In the genomic region with DNA sequence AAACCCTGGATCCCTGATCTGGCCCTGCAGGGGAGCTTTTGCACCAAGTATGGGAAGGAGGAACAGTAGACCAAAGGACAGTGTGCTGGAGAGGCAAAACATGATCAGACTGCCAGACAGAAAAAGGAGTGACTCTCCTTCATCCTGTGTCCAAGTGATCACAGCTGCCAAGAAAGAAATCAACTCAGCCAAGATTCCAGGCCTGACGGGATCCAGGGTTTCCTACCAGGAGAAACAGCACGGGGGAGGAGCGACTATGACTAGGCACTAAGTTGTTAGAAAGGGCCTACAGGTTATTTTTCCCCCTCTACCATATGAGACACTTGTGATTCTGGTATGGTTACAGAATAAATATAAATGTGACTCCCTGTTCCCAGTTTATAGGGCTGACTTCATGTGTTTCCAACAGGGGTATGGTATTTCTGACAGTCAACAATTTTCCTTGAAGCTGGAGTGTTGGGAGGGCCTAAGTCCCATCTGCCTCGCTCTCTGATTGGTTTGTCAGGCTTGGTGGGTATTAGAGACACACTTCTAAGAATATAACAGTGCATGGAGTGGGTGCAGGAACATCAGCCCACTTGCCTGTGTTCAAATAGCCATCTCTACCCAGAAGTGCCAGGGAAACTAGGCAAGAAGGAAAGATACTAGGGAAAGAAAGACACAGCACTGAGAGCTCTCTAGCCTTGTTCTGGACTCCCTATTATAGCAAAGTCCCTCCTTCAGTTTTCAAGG, we compare ENCODE assay signal across 10 mouse cellular contexts.
A peak's percentile ranks its signal among the peaks of the same experiment; 100 is the strongest.
DNase-seq lines count a peak whose midpoint lies in the region; ATAC-seq and TF ChIP-seq lines count a peak whose summit lies in the region.
"Had no signal": no experiment of that assay in that cellular context is flagged by ENCODE, and none has a peak within 500 bp of the region (broad histone marks: within the 10 kb centered on the region; RNA-seq: fewer than 3 reads in every experiment).

No protein-coding gene starts in this region.

- WGBS in heart, embryonic 10.5 days, result 75% methylated on average over 4 of the region's 4 CpGs
- WGBS in heart, postnatal 0 days, result 54% methylated on average over 4 of the region's 4 CpGs

- no peaks in the 10 kb centered on the region for H3K27me3 ChIP-seq in heart, embryonic 10.5 days (ENCODE audit: insufficient read depth, poor library complexity, severe bottlenecking)
- H3K27me3 ChIP-seq in heart, postnatal 0 days (ENCODE audit: control insufficient read depth, insufficient read depth, low read length), result no peaks in the 10 kb centered on the region
- H3K27me3 ChIP-seq: embryonic facial prominence, embryonic 15.5 days had no signal

- H3K4me2 ChIP-seq in heart, postnatal 0 days (ENCODE audit: low read depth, low read length), result no peak overlapping the region
- H3K4me2 ChIP-seq: embryonic facial prominence, embryonic 15.5 days had no signal

- no peak overlapping the region for H3K27ac ChIP-seq in heart, embryonic 10.5 days
- no peak overlapping the region for H3K27ac ChIP-seq in heart, postnatal 0 days (ENCODE audit: low read depth)
- H3K27ac ChIP-seq: embryonic facial prominence, embryonic 15.5 days had no signal

- no peak for TF ChIP-seq EP300 in heart, postnatal 0 days (IDR thresholded peaks at IDR 0.05; ENCODE audit: low read depth)

- DNase-seq in heart, adult 18-20 months, result peak; percentile 54 to 81
- no peak for DNase-seq in heart, embryonic 10.5 days (ENCODE audit: low spot score)
- peak; percentile 30 for DNase-seq in testis, postnatal 14 days (ENCODE audit: low spot score)
- DNase-seq in testis, postnatal 10 days (ENCODE audit: low spot score), result no peak
- peak; percentile 36 for DNase-seq in heart, postnatal 0 days (ENCODE audit: low spot score)
- no peak for DNase-seq in MN1 (ENCODE audit: low spot score)
- DNase-seq in cerebellum, adult 9-11 months, result no peak
- DNase-seq: liver, postnatal 0 days had no signal

- H3K9ac ChIP-seq in heart, postnatal 0 days (replicated peaks; ENCODE audit: low read depth, low read length), result no peak overlapping the region
- H3K9ac ChIP-seq: embryonic facial prominence, embryonic 15.5 days; liver, postnatal 0 days had no signal

- H3K9me3 ChIP-seq in heart, embryonic 10.5 days, result no peaks in the 10 kb centered on the region
- no peaks in the 10 kb centered on the region for H3K9me3 ChIP-seq in heart, postnatal 0 days (replicated peaks; ENCODE audit: control insufficient read depth, low read length)
- H3K9me3 ChIP-seq: embryonic facial prominence, embryonic 15.5 days had no signal

- no peaks in the 10 kb centered on the region for H3K36me3 ChIP-seq in heart, embryonic 10.5 days
- no peaks in the 10 kb centered on the region for H3K36me3 ChIP-seq in heart, postnatal 0 days (replicated peaks; ENCODE audit: control insufficient read depth, insufficient read depth, low read length)
- H3K36me3 ChIP-seq: embryonic facial prominence, embryonic 15.5 days; G1E had no signal

- ATAC-seq in heart, postnatal 0 days (ENCODE audit: insufficient read depth, low read depth), result peak; percentile 28; the same call in 1 of the 2 replicates
- ATAC-seq: liver, postnatal 0 days had no signal

- peaks cover 18% of the 10 kb centered on the region for H3K4me1 ChIP-seq in heart, embryonic 10.5 days
- 0 out of 2 replicates have a peak, but pooled peaks cover 4% of the 10 kb centered on the region for H3K4me1 ChIP-seq in heart, postnatal 0 days (ENCODE audit: control insufficient read depth, insufficient read depth)

- H3K4me3 ChIP-seq in heart, embryonic 10.5 days, result no peak overlapping the region
- no peak overlapping the region for H3K4me3 ChIP-seq in heart, postnatal 0 days (ENCODE audit: low read depth, low read length)
- H3K4me3 ChIP-seq: embryonic facial prominence, embryonic 15.5 days had no signal

- TF ChIP-seq CTCF in heart, postnatal 0 days (IDR thresholded peaks at IDR 0.05; ENCODE audit: low read depth), result no peak

Comparison
In these comparisons a context has a peak if more than half of its experiments do, and no peak if none do; other contexts are left out.
1. DNase-seq: peak in heart, adult 18-20 months (2 of 2), testis, postnatal 14 days (single experiment) and heart, postnatal 0 days (single experiment); none in heart, embryonic 10.5 days (single experiment), testis, postnatal 10 days (single experiment), MN1 (single experiment) and cerebellum, adult 9-11 months (single experiment).